8 mouse cellular contexts compared by ENCODE assay signal in the genomic region with DNA sequence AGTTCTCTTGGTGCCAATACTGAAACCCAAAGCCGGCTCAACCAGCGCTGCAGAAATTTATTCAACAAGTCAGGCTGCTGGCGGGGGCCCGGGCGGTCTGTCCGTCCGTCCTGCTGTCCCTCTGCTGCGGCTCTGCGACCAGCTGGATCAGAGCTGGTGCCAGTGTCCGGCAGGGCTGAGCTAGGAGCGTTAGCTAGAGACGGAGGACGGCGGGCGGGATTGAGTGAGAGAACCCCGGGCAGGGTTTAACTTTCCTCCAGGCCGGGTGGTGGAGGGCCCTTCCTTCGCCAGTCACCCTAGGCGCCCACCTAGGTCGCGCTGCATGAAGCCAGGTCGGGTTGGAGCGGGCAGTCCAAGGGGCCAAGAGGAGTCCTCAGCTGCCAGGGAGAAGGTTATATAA. TPM values are rescaled to one million over a fixed set of nuclear protein-coding genes. Genes with fewer than 3 reads are reported as not detected.
DNase-seq lines count a peak whose midpoint lies in the region; ATAC-seq lines count a peak whose summit lies in the region.

No protein-coding gene starts in this region.

- no peaks in the 10 kb centered on the region for H3K9me3 ChIP-seq in lung, embryonic 16.5 days (ENCODE audit: control insufficient read depth, low read length)
- no peaks in the 10 kb centered on the region for H3K9me3 ChIP-seq in hindbrain, embryonic 16.5 days (ENCODE audit: control insufficient read depth, low read length)
- H3K9me3 ChIP-seq in neural tube, embryonic 13.5 days: no peaks in the 10 kb centered on the region

- peaks cover 55% of the 10 kb centered on the region for H3K27me3 ChIP-seq in lung, embryonic 16.5 days (ENCODE audit: control insufficient read depth, insufficient read depth, low read depth, low read length)
- H3K27me3 ChIP-seq in hindbrain, embryonic 16.5 days (replicated peaks; ENCODE audit: control insufficient read depth, insufficient read depth, low read length): peaks cover 15% of the 10 kb centered on the region
- H3K27me3 ChIP-seq in neural tube, embryonic 13.5 days: peaks cover 85% of the 10 kb centered on the region

- H3K36me3 ChIP-seq in lung, embryonic 16.5 days (ENCODE audit: control insufficient read depth, insufficient read depth, low read length): no peaks in the 10 kb centered on the region
- no peaks in the 10 kb centered on the region for H3K36me3 ChIP-seq in hindbrain, embryonic 16.5 days (ENCODE audit: control insufficient read depth, insufficient read depth, low read length)
- H3K36me3 ChIP-seq in neural tube, embryonic 13.5 days: no peaks in the 10 kb centered on the region

- no peak for ATAC-seq in lung, embryonic 16.5 days (ENCODE audit: low read depth)
- no peak for ATAC-seq in hindbrain, embryonic 16.5 days
- ATAC-seq in neural tube, embryonic 13.5 days (ENCODE audit: low read depth): no peak
- ATAC-seq in monocyte, adult 5-6 weeks (replicated peaks; ENCODE audit: insufficient number of reproducible peaks, low FRiP score, low TSS enrichment, poor library complexity, severe bottlenecking): no peak

- H3K4me1 ChIP-seq in lung, embryonic 16.5 days (replicated peaks; ENCODE audit: control insufficient read depth, insufficient read depth, low read length): peaks cover 6% of the 10 kb centered on the region
- peaks cover 8% of the 10 kb centered on the region; the same call in 1 of the 2 replicates for H3K4me1 ChIP-seq in hindbrain, embryonic 16.5 days (ENCODE audit: control insufficient read depth, insufficient read depth, low read depth, low read length)
- H3K4me1 ChIP-seq in neural tube, embryonic 13.5 days (replicated peaks): peaks cover 13% of the 10 kb centered on the region

- no peak overlapping the region for H3K27ac ChIP-seq in lung, embryonic 16.5 days (ENCODE audit: low read length)
- no peak overlapping the region for H3K27ac ChIP-seq in hindbrain, embryonic 16.5 days (ENCODE audit: low read depth, low read length)
- no peak overlapping the region for H3K27ac ChIP-seq in neural tube, embryonic 13.5 days (replicated peaks)

- peak; percentile 12 for DNase-seq in adrenal gland, postnatal 25 days
- no peak for DNase-seq in adrenal gland, adult 8-10 months
- DNase-seq in lung, postnatal 4 days: no peak
- DNase-seq in lung, postnatal 25 days (ENCODE audit: low spot score): no peak

- peak overlapping the region; percentile 48 for H3K4me3 ChIP-seq in lung, embryonic 16.5 days (ENCODE audit: low read length)
- peak overlapping the region; percentile 59 for H3K4me3 ChIP-seq in hindbrain, embryonic 16.5 days (ENCODE audit: low read length)
- H3K4me3 ChIP-seq in neural tube, embryonic 13.5 days: peak overlapping the region; percentile 61

- peak overlapping the region; percentile 83 for H3K4me2 ChIP-seq in lung, embryonic 16.5 days (ENCODE audit: low read depth, low read length)
- H3K4me2 ChIP-seq in hindbrain, embryonic 16.5 days (ENCODE audit: low read length): peak overlapping the region; percentile 87
- peak overlapping the region; percentile 81 for H3K4me2 ChIP-seq in neural tube, embryonic 13.5 days

- no peak overlapping the region for H3K9ac ChIP-seq in lung, embryonic 16.5 days (ENCODE audit: low read length)
- H3K9ac ChIP-seq in hindbrain, embryonic 16.5 days (ENCODE audit: low read depth, low read length): peak overlapping the region; percentile 78
- H3K9ac ChIP-seq in neural tube, embryonic 13.5 days: peak overlapping the region; percentile 78

- WGBS in lung, embryonic 16.5 days: 3% methylated on average over 23 of the region's 23 CpGs
- 2% methylated on average over 23 of the region's 23 CpGs for WGBS in hindbrain, embryonic 16.5 days
- WGBS in neural tube, embryonic 13.5 days: 2% methylated on average over 23 of the region's 23 CpGs

RNA-seq across cellular contexts. Expression of a gene that starts 1.0 kb away (rescaled TPM):
- 0.94 and 1.6 TPM in 2 replicates for total RNA-seq in adrenal gland, postnatal 25 days (2021)
- 1 to 10 TPM in 1 of 4 experiments, under 1 TPM in 3; 0.32 to 1.0 (median 0.77) TPM for total RNA-seq in adrenal gland, adult 8-10 months (2022)
- polyA plus RNA-seq in lung, embryonic 16.5 days (2015; fragmentation: Nextera tagmentation; extraction: Ambion mirVana): not detected in 2 replicates
- polyA plus RNA-seq in hindbrain, embryonic 16.5 days (2015; fragmentation: Nextera tagmentation; extraction: Ambion mirVana): 0.74 and 0.84 TPM in 2 replicates
- polyA plus RNA-seq in neural tube, embryonic 13.5 days (2015; fragmentation: Nextera tagmentation; extraction: Ambion mirVana): 0.23 and 0.24 TPM in 2 replicates
- total RNA-seq in monocyte, adult 5-6 weeks (2017): 2.2 to 5.0 TPM (median 3.1 TPM) in 3 replicates

RNA-seq across cellular contexts. Expression of a gene that starts 23.9 kb away (rescaled TPM):
- 36.2 and 37.9 TPM in 2 replicates for total RNA-seq in adrenal gland, postnatal 25 days (2021)
- total RNA-seq in adrenal gland, adult 8-10 months (2022): 10 to 100 TPM; 32.7 to 41.0 (median 38.4) TPM
- polyA plus RNA-seq in lung, embryonic 16.5 days (2015; fragmentation: Nextera tagmentation; extraction: Ambion mirVana): 40.3 and 44.2 TPM in 2 replicates
- 70.6 and 70.7 TPM in 2 replicates for polyA plus RNA-seq in hindbrain, embryonic 16.5 days (2015; fragmentation: Nextera tagmentation; extraction: Ambion mirVana)
- 65.2 and 74.2 TPM in 2 replicates for polyA plus RNA-seq in neural tube, embryonic 13.5 days (2015; fragmentation: Nextera tagmentation; extraction: Ambion mirVana)
- 10.6 to 23.0 TPM (median 13.2 TPM) in 3 replicates for total RNA-seq in monocyte, adult 5-6 weeks (2017)

RNA-seq across cellular contexts. Expression of a gene that starts 33.1 kb away (rescaled TPM):
- 194 and 214 TPM in 2 replicates for total RNA-seq in adrenal gland, postnatal 25 days (2021)
- total RNA-seq in adrenal gland, adult 8-10 months (2022): 100 to 1,000 TPM; 141 to 245 (median 164) TPM
- 117 and 121 TPM in 2 replicates for polyA plus RNA-seq in lung, embryonic 16.5 days (2015; fragmentation: Nextera tagmentation; extraction: Ambion mirVana)
- polyA plus RNA-seq in hindbrain, embryonic 16.5 days (2015; fragmentation: Nextera tagmentation; extraction: Ambion mirVana): 116 and 117 TPM in 2 replicates
- polyA plus RNA-seq in neural tube, embryonic 13.5 days (2015; fragmentation: Nextera tagmentation; extraction: Ambion mirVana): 114 TPM in 2 replicates
- total RNA-seq in monocyte, adult 5-6 weeks (2017): 446 to 519 TPM (median 465 TPM) in 3 replicates

RNA-seq across cellular contexts. Expression of a gene that starts 52.4 kb away (rescaled TPM):
- total RNA-seq in adrenal gland, postnatal 25 days (2021): 16.0 TPM in 1 of 2 replicates, not detected in the other
- 10 to 100 TPM in 3 of 4 experiments, 1 to 10 TPM in 1; 8.7 to 29.0 (median 17.7) TPM for total RNA-seq in adrenal gland, adult 8-10 months (2022)
- polyA plus RNA-seq in lung, embryonic 16.5 days (2015; fragmentation: Nextera tagmentation; extraction: Ambion mirVana): not detected in 2 replicates
- 4.9 TPM in 1 of 2 replicates, not detected in the other for polyA plus RNA-seq in hindbrain, embryonic 16.5 days (2015; fragmentation: Nextera tagmentation; extraction: Ambion mirVana)
- 3.7 TPM in 1 of 2 replicates, not detected in the other for polyA plus RNA-seq in neural tube, embryonic 13.5 days (2015; fragmentation: Nextera tagmentation; extraction: Ambion mirVana)
- total RNA-seq in monocyte, adult 5-6 weeks (2017): not detected in 3 replicates

RNA-seq across cellular contexts. Expression of a gene that starts 54.2 kb away (rescaled TPM):
- total RNA-seq in adrenal gland, postnatal 25 days (2021): 40.2 and 50.5 TPM in 2 replicates
- total RNA-seq in adrenal gland, adult 8-10 months (2022): 10 to 100 TPM; 44.4 to 49.4 (median 48.5) TPM
- polyA plus RNA-seq in lung, embryonic 16.5 days (2015; fragmentation: Nextera tagmentation; extraction: Ambion mirVana): 26.7 and 28.4 TPM in 2 replicates
- 29.0 and 38.1 TPM in 2 replicates for polyA plus RNA-seq in hindbrain, embryonic 16.5 days (2015; fragmentation: Nextera tagmentation; extraction: Ambion mirVana)
- polyA plus RNA-seq in neural tube, embryonic 13.5 days (2015; fragmentation: Nextera tagmentation; extraction: Ambion mirVana): 37.8 and 39.1 TPM in 2 replicates
- 28.7 to 38.2 TPM (median 29.9 TPM) in 3 replicates for total RNA-seq in monocyte, adult 5-6 weeks (2017)
